ENCODE assay signal across 20 mouse cellular contexts in the genomic region with DNA sequence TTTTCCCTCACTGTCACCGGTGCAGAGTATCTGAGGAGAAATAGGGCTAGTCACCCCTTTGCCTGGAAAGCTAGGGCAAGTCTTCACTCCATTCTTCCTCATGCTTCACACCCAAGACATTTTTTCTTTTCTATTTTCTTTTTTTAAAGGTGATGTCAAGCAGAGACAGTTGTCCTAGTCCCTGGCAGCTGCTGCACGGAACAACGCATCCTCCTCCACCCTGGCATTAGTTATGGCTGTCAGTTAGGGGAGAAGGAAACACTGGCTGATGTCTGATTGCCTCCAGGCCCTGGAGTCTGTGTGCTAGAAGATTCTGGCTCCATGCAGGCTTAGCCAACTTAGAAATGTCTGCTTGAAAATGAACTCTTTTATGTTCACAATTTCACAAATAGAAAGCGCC. TPM values are rescaled to one million over a fixed set of nuclear protein-coding genes. Genes with fewer than 3 reads are reported as not detected.
DNase-seq lines count a peak whose midpoint lies in the region; ATAC-seq lines count a peak whose summit lies in the region.
"Had no signal": no experiment of that assay in that cellular context is flagged by ENCODE, and none has a peak within 500 bp of the region (broad histone marks: within the 10 kb centered on the region; RNA-seq: fewer than 3 reads in every experiment).

No protein-coding gene starts in this region.

- 47% methylated on average over 4 of the region's 4 CpGs for WGBS in lung, embryonic 16.5 days
- WGBS in embryonic facial prominence, embryonic 10.5 days: 65% methylated on average over 4 of the region's 4 CpGs
- WGBS in intestine, embryonic 16.5 days: 69% methylated on average over 4 of the region's 4 CpGs

- H3K4me2 ChIP-seq in lung, embryonic 16.5 days (ENCODE audit: low read depth, low read length): no peak overlapping the region
- no peak overlapping the region for H3K4me2 ChIP-seq in intestine, embryonic 16.5 days (ENCODE audit: low read depth, low read length)
- H3K4me2 ChIP-seq: liver, embryonic 13.5 days; midbrain, embryonic 12.5 days had no signal

- peak; percentile 50; the same call in 1 of the 2 replicates for ATAC-seq in frontal cortex, adult (ENCODE audit: low TSS enrichment)
- no peak for ATAC-seq in lung, embryonic 16.5 days (ENCODE audit: low read depth)
- no peak for ATAC-seq in intestine, embryonic 16.5 days
- ATAC-seq: activated CD4-positive, CD25-positive, alpha-beta regulatory T cell, adult 4 months; Patski had no signal

- H3K27me3 ChIP-seq in lung, embryonic 16.5 days (ENCODE audit: control insufficient read depth, insufficient read depth, low read depth, low read length): no peaks in the 10 kb centered on the region
- 0 out of 2 replicates have a peak, but pooled peaks cover 7% of the 10 kb centered on the region for H3K27me3 ChIP-seq in embryonic facial prominence, embryonic 10.5 days (replicated peaks; ENCODE audit: low read depth, poor library complexity, severe bottlenecking)
- H3K27me3 ChIP-seq in intestine, embryonic 16.5 days (replicated peaks; ENCODE audit: control insufficient read depth, insufficient read depth, low read length): no peaks in the 10 kb centered on the region
- H3K27me3 ChIP-seq: liver, embryonic 13.5 days; Patski had no signal

- no peak for DNase-seq in frontal cortex, adult 2 months (ENCODE audit: extremely low spot score in 1 of 2, low spot score in 1 of 2)
- no peak for DNase-seq in lung, postnatal 10 days
- DNase-seq in embryonic facial prominence, embryonic 10.5 days (ENCODE audit: low spot score): no peak
- DNase-seq in urinary bladder, postnatal 25 days (ENCODE audit: low spot score): no peak
- no peak for DNase-seq in ovary, postnatal 10 days (ENCODE audit: low spot score)
- DNase-seq: adrenal gland, postnatal 14 days; cerebellum, adult 9-10 months; heart, adult 11 months; kidney, adult 9 months; layer of hippocampus, postnatal 36 days; liver, embryonic 13.5 days; thymus, postnatal 36 days had no signal

- no peaks in the 10 kb centered on the region for H3K36me3 ChIP-seq in lung, embryonic 16.5 days (ENCODE audit: control insufficient read depth, insufficient read depth, low read length)
- no peaks in the 10 kb centered on the region for H3K36me3 ChIP-seq in embryonic facial prominence, embryonic 10.5 days (replicated peaks)
- no peaks in the 10 kb centered on the region for H3K36me3 ChIP-seq in intestine, embryonic 16.5 days (ENCODE audit: control insufficient read depth, insufficient read depth, low read length)
- H3K36me3 ChIP-seq: liver, embryonic 13.5 days; midbrain, embryonic 12.5 days had no signal

- H3K9ac ChIP-seq in lung, embryonic 16.5 days (ENCODE audit: low read length): no peak overlapping the region
- no peak overlapping the region for H3K9ac ChIP-seq in intestine, embryonic 16.5 days (ENCODE audit: low read depth, low read length)
- H3K9ac ChIP-seq: liver, embryonic 13.5 days; midbrain, embryonic 12.5 days had no signal

- no peaks in the 10 kb centered on the region for H3K9me3 ChIP-seq in lung, embryonic 16.5 days (ENCODE audit: control insufficient read depth, low read length)
- H3K9me3 ChIP-seq in embryonic facial prominence, embryonic 10.5 days: no peaks in the 10 kb centered on the region
- no peaks in the 10 kb centered on the region for H3K9me3 ChIP-seq in intestine, embryonic 16.5 days (ENCODE audit: control insufficient read depth, low read length)
- H3K9me3 ChIP-seq: liver, embryonic 13.5 days; midbrain, embryonic 12.5 days had no signal

- no peak overlapping the region for H3K4me3 ChIP-seq in lung, embryonic 16.5 days (ENCODE audit: low read length)
- no peak overlapping the region for H3K4me3 ChIP-seq in embryonic facial prominence, embryonic 10.5 days
- no peak overlapping the region for H3K4me3 ChIP-seq in intestine, embryonic 16.5 days (ENCODE audit: low read length)
- H3K4me3 ChIP-seq: liver, embryonic 13.5 days; midbrain, embryonic 12.5 days had no signal

- peak overlapping the region; percentile 96 for H3K27ac ChIP-seq in lung, embryonic 16.5 days (ENCODE audit: low read length)
- H3K27ac ChIP-seq in embryonic facial prominence, embryonic 10.5 days (replicated peaks): peak overlapping the region; percentile 88
- peak overlapping the region; percentile 26; the same call in 1 of the 2 replicates for H3K27ac ChIP-seq in intestine, embryonic 16.5 days (ENCODE audit: low read length)
- H3K27ac ChIP-seq: hindbrain, postnatal 0 days; macrophage had no signal

- H3K4me1 ChIP-seq in lung, embryonic 16.5 days (replicated peaks; ENCODE audit: control insufficient read depth, insufficient read depth, low read length): peaks cover 31% of the 10 kb centered on the region
- peaks cover 42% of the 10 kb centered on the region for H3K4me1 ChIP-seq in embryonic facial prominence, embryonic 10.5 days
- H3K4me1 ChIP-seq in intestine, embryonic 16.5 days (ENCODE audit: control insufficient read depth, insufficient read depth, low read length): peaks cover 31% of the 10 kb centered on the region

RNA-seq across cellular contexts. Expression of a gene that starts 27.3 kb away (rescaled TPM):
- polyA plus RNA-seq in frontal cortex, adult 2 months (2012; rRNA removed): 25.7 and 27.8 TPM in 2 replicates
- 54.2 and 58.1 TPM in 2 replicates for polyA plus RNA-seq in lung, embryonic 16.5 days (2015; fragmentation: Nextera tagmentation; extraction: Ambion mirVana)
- polyA plus RNA-seq in embryonic facial prominence, embryonic 10.5 days (2016; fragmentation: Nextera tagmentation; extraction: Ambion mirVana): 20.2 and 23.4 TPM in 2 replicates
- polyA plus RNA-seq in intestine, embryonic 16.5 days (2015; fragmentation: Nextera tagmentation; extraction: Ambion mirVana): 18.7 and 21.0 TPM in 2 replicates

Comparison
In these comparisons a context has a peak if more than half of its experiments do, and no peak if none do; other contexts are left out.
1. H3K27ac ChIP-seq: peak in every context shown above with its lines; median percentile 96 in lung, embryonic 16.5 days; 88 in embryonic facial prominence, embryonic 10.5 days; 26 in intestine, embryonic 16.5 days.